Mouse (Mus musculus): ENCODE results near the gene Snrpa. TPM values are rescaled to one million over a fixed set of nuclear protein-coding genes. Genes with fewer than 3 reads are reported as not detected.
A peak's percentile ranks its signal among the peaks of the same experiment; 100 is the strongest.

Snrpa gene
- total and polyA plus RNA-seq, 3 experiments = 67.1 to 233 (median 123) TPM

DNA sequence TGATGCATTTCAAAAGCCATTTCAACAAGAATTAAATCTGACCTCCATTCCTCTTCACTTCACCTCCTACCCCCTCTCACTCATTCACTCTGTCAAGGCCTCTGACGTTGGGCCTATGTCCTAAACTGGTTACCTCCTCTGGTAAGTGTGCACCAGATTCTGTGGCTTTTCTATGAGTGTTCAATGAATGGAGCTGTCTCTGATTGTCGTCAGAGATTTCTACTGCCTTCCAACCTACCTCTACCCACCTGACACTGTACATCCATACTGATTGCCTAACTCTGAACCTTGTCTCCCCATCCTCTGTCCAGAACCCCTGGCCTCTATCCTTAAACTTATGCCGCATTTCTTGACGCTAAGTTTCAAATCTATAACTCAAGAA, 18.1 kb downstream of the Snrpa start:
- H3K4me3 ChIP-seq (replicated peaks in 1 of 3; ENCODE audit: low read depth in 2 of 3, low read length in 2 of 3, poor library complexity in 1 of 3) = peak overlapping the region; percentile 67 to 68 (median 67)
- peak overlapping the region; percentile 94 for H3K9ac ChIP-seq (ENCODE audit: insufficient read depth, low read depth)
- H3K27me3 ChIP-seq (replicated peaks) = no peaks in the 10 kb centered on the region
- DNase-seq (ENCODE audit: extremely low read depth) = no peak
- peak overlapping the region; percentile 78 for H3K27ac ChIP-seq (ENCODE audit: insufficient read depth, low read depth)
- in situ Hi-C loops (cut with MboI; ENCODE audit: low pct_ligation_motif_present, low pct_unique_long_range_greater_than_20kb, low sequenced_read_pairs) (no loop called here), dilution Hi-C loops (cut with MboI; ENCODE audit: extremely low pct_ligation_motif_present, extremely low pct_unique_long_range_greater_than_20kb, low sequenced_read_pairs) (no loop called here)
- no peaks in the 10 kb centered on the region for H3K9me3 ChIP-seq (replicated peaks; ENCODE audit: low read length)
- H3K4me2 ChIP-seq (ENCODE audit: insufficient read depth, low read depth, poor library complexity, severe bottlenecking) = peak overlapping the region; percentile 97
- peaks cover 7% of the 10 kb centered on the region for H3K79me2 ChIP-seq (replicated peaks; ENCODE audit: control insufficient read depth, extremely low read depth, insufficient read depth, poor library complexity, severe bottlenecking)
- peaks cover 29 to 47% of the 10 kb centered on the region in 2 experiments for H3K36me3 ChIP-seq (replicated peaks in 1 of 2; ENCODE audit: control insufficient read depth in 1 of 2, insufficient read depth in 1 of 2, low read length in 1 of 2)
- H3K4me1 ChIP-seq (ENCODE audit: control insufficient read depth in 1 of 2, insufficient read depth in 2 of 2) = peaks cover 3 to 56% of the 10 kb centered on the region in 2 experiments; a peak in 3 of 4 replicates
- TF ChIP-seq RAD21 (IDR thresholded peaks at IDR 0.05; ENCODE audit: low read depth, low read length) (no peak), MAFK (IDR thresholded peaks at IDR 0.05; ENCODE audit: insufficient replicate concordance, low read length) (no peak), SMC3 (IDR thresholded peaks at IDR 0.05; ENCODE audit: low read depth, low read length) (no peak), MAX (IDR thresholded peaks at IDR 0.05; ENCODE audit: low read length) (no peak), CTCF (conservative IDR thresholded peaks at IDR 0.05 in 1 of 2, IDR thresholded peaks at IDR 0.05 in 1 of 2; ENCODE audit: low read depth in 2 of 2, low read length in 2 of 2) (no peak), GABPA (IDR thresholded peaks at IDR 0.05; ENCODE audit: insufficient replicate concordance, low read depth, low read length) (no peak), IRF4 (IDR thresholded peaks at IDR 0.05; ENCODE audit: low read depth, low read length) (no peak), JUN (IDR thresholded peaks at IDR 0.05; ENCODE audit: insufficient read depth, low read depth, low read length) (no peak), E2F4 (IDR thresholded peaks at IDR 0.05; ENCODE audit: insufficient replicate concordance, low read depth, low read length) (no peak)

DNA sequence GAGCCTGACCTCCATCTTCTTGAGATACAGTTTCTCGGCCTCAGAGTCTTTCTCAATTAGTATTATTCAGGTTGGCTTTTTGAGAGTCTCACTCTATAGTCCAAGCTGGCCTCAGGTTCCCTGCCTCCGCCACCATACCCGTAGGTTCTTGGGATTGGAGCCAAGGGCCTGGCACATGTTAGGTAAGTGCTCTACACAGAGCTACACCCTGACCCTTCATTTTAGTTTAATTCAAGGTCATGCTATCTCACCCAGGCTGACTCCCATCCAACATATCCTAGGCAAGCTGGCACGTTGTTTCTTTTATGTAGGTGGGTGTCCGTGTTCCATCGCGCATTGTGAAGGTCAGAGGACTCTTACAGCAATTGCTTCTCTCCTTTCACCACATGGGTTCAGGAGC, 21.2 kb downstream of the Snrpa start:
- in situ Hi-C loops (cut with MboI; ENCODE audit: low pct_ligation_motif_present, low pct_unique_long_range_greater_than_20kb, low sequenced_read_pairs) = no loop called here
- H3K9ac ChIP-seq (ENCODE audit: insufficient read depth, low read depth) = no peak overlapping the region
- TF ChIP-seq ZKSCAN1 (IDR thresholded peaks at IDR 0.05; ENCODE audit: borderline replicate concordance, low read depth, low read length) = no peak
- peaks cover 7% of the 10 kb centered on the region for H3K79me2 ChIP-seq (replicated peaks; ENCODE audit: control insufficient read depth, extremely low read depth, insufficient read depth, poor library complexity, severe bottlenecking)
- H3K27ac ChIP-seq (ENCODE audit: insufficient read depth, low read depth) = no peak overlapping the region
- dilution Hi-C loops (cut with MboI; ENCODE audit: extremely low pct_ligation_motif_present, extremely low pct_unique_long_range_greater_than_20kb, low sequenced_read_pairs) = no loop called here
- H3K27me3 ChIP-seq (replicated peaks) = no peaks in the 10 kb centered on the region
- H3K36me3 ChIP-seq (replicated peaks in 1 of 2; ENCODE audit: control insufficient read depth in 1 of 2, insufficient read depth in 1 of 2, low read length in 1 of 2) = peaks cover 51 to 61% of the 10 kb centered on the region in 2 experiments
- no peak overlapping the region for H3K4me3 ChIP-seq (replicated peaks in 1 of 3; ENCODE audit: low read depth in 2 of 3, low read length in 2 of 3, poor library complexity in 1 of 3)
- H3K9me3 ChIP-seq (replicated peaks; ENCODE audit: low read length) = no peaks in the 10 kb centered on the region
- DNase-seq (ENCODE audit: extremely low read depth) = no peak
- H3K4me1 ChIP-seq (ENCODE audit: control insufficient read depth in 1 of 2, insufficient read depth in 2 of 2) = peaks cover 0 to 64% of the 10 kb centered on the region in 2 experiments; a peak in 2 of 4 replicates
- H3K4me2 ChIP-seq (ENCODE audit: insufficient read depth, low read depth, poor library complexity, severe bottlenecking) = no peak overlapping the region

DNA sequence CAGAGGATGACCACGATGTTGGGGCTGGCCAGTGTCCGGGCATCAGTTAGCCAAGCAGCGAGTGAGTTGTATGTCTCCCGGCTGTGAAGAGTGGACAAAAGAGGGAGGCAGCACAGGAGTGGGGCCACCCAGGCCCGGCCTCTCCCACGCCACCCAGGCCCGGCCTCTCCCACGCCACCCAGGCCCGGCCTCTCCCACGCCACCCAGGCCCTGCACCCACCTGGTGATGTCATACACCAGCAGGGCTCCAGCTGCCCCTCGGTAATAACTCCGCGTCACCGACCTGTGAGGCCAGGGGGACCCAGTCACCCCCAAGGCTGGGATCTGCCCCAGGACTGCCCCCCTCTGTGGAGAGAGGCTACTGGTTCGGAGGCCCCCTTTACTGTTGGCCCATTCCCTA, 21.6 kb downstream of the Snrpa start:
- no peak overlapping the region for H3K4me3 ChIP-seq (replicated peaks in 1 of 3; ENCODE audit: low read depth in 2 of 3, low read length in 2 of 3, poor library complexity in 1 of 3)
- no peak for DNase-seq (ENCODE audit: extremely low read depth)
- H3K36me3 ChIP-seq (replicated peaks in 1 of 2; ENCODE audit: control insufficient read depth in 1 of 2, insufficient read depth in 1 of 2, low read length in 1 of 2) = peaks cover 51 to 64% of the 10 kb centered on the region in 2 experiments
- H3K27me3 ChIP-seq (replicated peaks) = no peaks in the 10 kb centered on the region
- no peaks in the 10 kb centered on the region for H3K9me3 ChIP-seq (replicated peaks; ENCODE audit: low read length)
- dilution Hi-C loops (cut with MboI; ENCODE audit: extremely low pct_ligation_motif_present, extremely low pct_unique_long_range_greater_than_20kb, low sequenced_read_pairs) = no loop called here
- peaks cover 7% of the 10 kb centered on the region for H3K79me2 ChIP-seq (replicated peaks; ENCODE audit: control insufficient read depth, extremely low read depth, insufficient read depth, poor library complexity, severe bottlenecking)
- H3K9ac ChIP-seq (ENCODE audit: insufficient read depth, low read depth) = no peak overlapping the region
- H3K4me1 ChIP-seq (ENCODE audit: control insufficient read depth in 1 of 2, insufficient read depth in 2 of 2) = peaks cover 0 to 65% of the 10 kb centered on the region in 2 experiments; a peak in 2 of 4 replicates
- H3K4me2 ChIP-seq (ENCODE audit: insufficient read depth, low read depth, poor library complexity, severe bottlenecking) = no peak overlapping the region
- in situ Hi-C loops (cut with MboI; ENCODE audit: low pct_ligation_motif_present, low pct_unique_long_range_greater_than_20kb, low sequenced_read_pairs) = no loop called here
- H3K27ac ChIP-seq (ENCODE audit: insufficient read depth, low read depth) = no peak overlapping the region
- TF ChIP-seq SMC3 (IDR thresholded peaks at IDR 0.05; ENCODE audit: low read depth, low read length) (no peak), MAFK (IDR thresholded peaks at IDR 0.05; ENCODE audit: insufficient replicate concordance, low read length) (no peak), ETS1 (conservative IDR thresholded peaks at IDR 0.05; ENCODE audit: low read depth, low read length) (no peak), EP300 (IDR thresholded peaks at IDR 0.05; ENCODE audit: low read length) (no peak), MEF2A (IDR thresholded peaks at IDR 0.05; ENCODE audit: borderline replicate concordance, low read depth, low read length) (no peak), ZKSCAN1 (IDR thresholded peaks at IDR 0.05; ENCODE audit: borderline replicate concordance, low read depth, low read length) (no peak), POLR2A (IDR thresholded peaks at IDR 0.05; ENCODE audit: low read depth, low read length) (no peak), TCF12 (IDR thresholded peaks at IDR 0.05; ENCODE audit: low read depth, low read length) (no peak), GABPA (IDR thresholded peaks at IDR 0.05; ENCODE audit: insufficient replicate concordance, low read depth, low read length) (no peak), JUN (IDR thresholded peaks at IDR 0.05; ENCODE audit: insufficient read depth, low read depth, low read length) (no peak), ZC3H11A (IDR thresholded peaks at IDR 0.05; ENCODE audit: low read depth, low read length) (no peak), USF1 (IDR thresholded peaks at IDR 0.05; ENCODE audit: low read depth, low read length) (no peak), KAT2A (IDR thresholded peaks at IDR 0.05; ENCODE audit: insufficient replicate concordance, low read length) (no peak), HCFC1 (IDR thresholded peaks at IDR 0.05; ENCODE audit: low read depth, low read length) (no peak), MXI1 (IDR thresholded peaks at IDR 0.05; ENCODE audit: low read depth, low read length) (no peak), CHD1 (IDR thresholded peaks at IDR 0.05; ENCODE audit: low read depth, low read length) (no peak), MAX (IDR thresholded peaks at IDR 0.05; ENCODE audit: low read length) (no peak)

All from CH12.LX (cell line).